Mouse (Mus musculus) testis, adult 2 months (tissue): ENCODE data around the gene Klhdc4. TPM values are rescaled to one million over a fixed set of nuclear protein-coding genes. Genes with fewer than 3 reads are reported as not detected.
A peak's percentile ranks its signal among the peaks of the same experiment; 100 is the strongest.

Experiments
- H3K27ac ChIP-seq: fragments of 200-500 bp; 2 replicates; pipeline ENCODE4 v1.5.1; 2012; ENCODE audit warnings: low read depth, low read length; ENCODE audit not compliant: control insufficient read depth, insufficient read depth
- H3K27me3 ChIP-seq: fragments of 200-500 bp; 2 replicates; pipeline ENCODE4 v1.6.1; 2012; ENCODE audit warnings: mild to moderate bottlenecking, low read length, moderate library complexity; ENCODE audit not compliant: control insufficient read depth, insufficient read depth
- H3K36me3 ChIP-seq: fragments of 200-500 bp; 2 replicates; pipeline ENCODE4 v1.6.1; 2012; ENCODE audit warnings: mild to moderate bottlenecking, low read length; ENCODE audit not compliant: control insufficient read depth, insufficient read depth
- H3K4me1 ChIP-seq: fragments of 200-500 bp; 2 replicates; pipeline ENCODE4 v1.6.1; 2012; ENCODE audit warnings: low read length; ENCODE audit not compliant: control insufficient read depth, insufficient read depth
- H3K4me3 ChIP-seq: fragments of 200-500 bp; 2 replicates; pipeline ENCODE4 v1.5.1; 2012; ENCODE audit warnings: low read depth, mild to moderate bottlenecking, low read length, moderate library complexity, mixed read lengths; ENCODE audit not compliant: control insufficient read depth
- CTCF ChIP-seq: fragments of 200-500 bp; IDR thresholded peaks from 2 replicates; pipeline ENCODE4 v1.5.1; 2012; ENCODE audit warnings: low read depth, mild to moderate bottlenecking, inconsistent platforms, low read length, moderate library complexity; ENCODE audit not compliant: control insufficient read depth, insufficient read depth, insufficient replicate concordance
- POLR2A ChIP-seq: fragments of 200-500 bp; IDR thresholded peaks from 2 replicates; pipeline ENCODE4 v1.6.1; 2012; ENCODE audit warnings: low read depth, mild to moderate bottlenecking, inconsistent platforms, low read length, moderate library complexity; ENCODE audit not compliant: control insufficient read depth
- polyA plus RNA-seq: library from polyadenylated mRNA; depleted of rRNA; stranded (reverse); fragments of >200 nt; gene quantifications from 2 replicates; pipeline ENCODE4 v1.2.3, GENCODE M21; 2012

The Klhdc4 gene
- polyA plus RNA-seq, 1 experiment: 13.6 TPM

DNA sequence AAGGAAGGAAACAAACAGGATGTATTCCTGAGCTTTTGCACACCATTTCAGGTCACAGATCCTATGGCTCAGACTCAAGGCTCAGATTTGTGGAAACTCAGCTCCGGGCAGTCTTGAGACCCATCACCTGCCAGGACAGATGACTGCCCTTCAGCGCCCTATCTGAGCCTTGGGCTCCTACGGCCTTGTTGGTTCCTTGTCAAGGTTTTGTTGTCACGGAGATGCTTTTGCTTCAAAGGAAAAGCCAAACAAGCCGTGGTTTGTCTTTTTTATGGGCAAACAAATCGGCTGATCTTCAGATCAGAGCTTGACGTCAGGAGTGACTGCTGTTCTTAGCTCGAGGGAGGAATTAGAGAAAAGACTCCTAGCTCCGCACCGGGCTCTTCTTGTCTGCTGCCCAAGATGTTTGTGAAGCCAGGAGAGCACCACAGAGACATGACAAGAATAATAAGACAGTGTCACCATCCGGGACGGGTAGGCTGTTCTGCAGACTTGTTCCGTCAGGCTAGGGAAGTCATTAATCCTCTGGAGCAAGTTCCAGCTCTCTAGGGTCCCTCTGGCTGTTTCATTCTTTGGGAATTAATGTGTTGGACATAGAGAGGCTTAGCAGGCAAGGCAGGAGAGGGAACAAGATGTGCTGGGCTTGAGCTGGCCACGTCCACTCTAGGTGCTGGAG is 26.8 kb upstream of the Klhdc4 start:
- no peaks in the 10 kb centered on the region for H3K36me3 ChIP-seq
- no peak for TF ChIP-seq CTCF
- no peak for TF ChIP-seq POLR2A
- H3K27me3 ChIP-seq: no peaks in the 10 kb centered on the region
- peak overlapping the region; percentile 54 for H3K27ac ChIP-seq
- peaks cover 12% of the 10 kb centered on the region for H3K4me1 ChIP-seq
- H3K4me3 ChIP-seq: no peak overlapping the region

- peaks cover 16% of the 10 kb centered on the region for H3K4me1 ChIP-seq
- no peak for TF ChIP-seq CTCF
- TF ChIP-seq POLR2A: no peak
- no peaks in the 10 kb centered on the region for H3K27me3 ChIP-seq
- peak overlapping the region; percentile 24; the same call in 1 of the 2 replicates for H3K4me3 ChIP-seq
- no peaks in the 10 kb centered on the region for H3K36me3 ChIP-seq
- peak overlapping the region; percentile 44 for H3K27ac ChIP-seq
Observed at GRCm38 (mm10) chr8:121853586-121853985, 24.2 kb upstream of the Klhdc4 start.

- Histone ChIP-seq H3K27me3 (no peaks in the 10 kb centered on the region), H3K36me3 (no peaks in the 10 kb centered on the region), H3K27ac (peak overlapping the region; percentile 54), H3K4me3 (peak overlapping the region; percentile 85), H3K4me1 (peaks cover 16% of the 10 kb centered on the region)
- TF ChIP-seq CTCF: no peak
- TF ChIP-seq POLR2A: no peak
Observed at GRCm38 (mm10) chr8:121852464-121852863, 23.1 kb upstream of the Klhdc4 start.

GRCm38 (mm10) chr8:121851716-121852115 is 22.3 kb upstream of the Klhdc4 start:
- Histone ChIP-seq H3K27me3 (no peaks in the 10 kb centered on the region), H3K4me3 (peak overlapping the region; percentile 85), H3K27ac (peak overlapping the region; percentile 62), H3K36me3 (no peaks in the 10 kb centered on the region), H3K4me1 (peaks cover 16% of the 10 kb centered on the region)
- TF ChIP-seq CTCF: no peak
- no peak; the same call in 1 of the 2 replicates for TF ChIP-seq POLR2A

GRCm38 (mm10) chr8:121850821-121851470 is 21.6 kb upstream of the Klhdc4 start:
- TF ChIP-seq CTCF (peak; percentile 99), POLR2A (no peak)
- no peaks in the 10 kb centered on the region for H3K27me3 ChIP-seq
- peak overlapping the region; percentile 62 for H3K27ac ChIP-seq
- H3K36me3 ChIP-seq: no peaks in the 10 kb centered on the region
- H3K4me1 ChIP-seq: peaks cover 18% of the 10 kb centered on the region
- peak overlapping the region; percentile 85 for H3K4me3 ChIP-seq

GRCm38 (mm10) chr8:121850436-121850820 is 21.1 kb upstream of the Klhdc4 start:
- peaks cover 19% of the 10 kb centered on the region for H3K4me1 ChIP-seq
- no peaks in the 10 kb centered on the region for H3K36me3 ChIP-seq
- TF ChIP-seq CTCF (no peak), POLR2A (no peak)
- peak overlapping the region; percentile 85 for H3K4me3 ChIP-seq
- no peak overlapping the region for H3K27ac ChIP-seq
- H3K27me3 ChIP-seq: no peaks in the 10 kb centered on the region

GRCm38 (mm10) chr8:121850018-121850417 is 20.6 kb upstream of the Klhdc4 start:
- no peak for TF ChIP-seq POLR2A
- peak; percentile 85; the same call in 1 of the 2 replicates for TF ChIP-seq CTCF
- Histone ChIP-seq H3K4me3 (peak overlapping the region; percentile 85), H3K4me1 (peaks cover 19% of the 10 kb centered on the region), H3K36me3 (no peaks in the 10 kb centered on the region), H3K27me3 (no peaks in the 10 kb centered on the region), H3K27ac (no peak overlapping the region)
